45 mouse cellular contexts compared by ENCODE assay signal in genomic region chr4:96236559-96236958, GRCm38 (mm10). TPM values are rescaled to one million over a fixed set of nuclear protein-coding genes. Genes with fewer than 3 reads are reported as not detected.
"Had no signal": no experiment of that assay in that cellular context is flagged by ENCODE, and none has a peak within 500 bp of the region (broad histone marks: within the 10 kb centered on the region; RNA-seq: fewer than 3 reads in every experiment).

TSS of gene Cyp2j7 (minus strand) at chr4:96236659.

- H3K4me2 ChIP-seq: limb, embryonic 12.5 days; limb, embryonic 13.5 days; limb, embryonic 15.5 days; liver, embryonic 11.5 days; liver, embryonic 12.5 days; liver, embryonic 13.5 days; liver, embryonic 15.5 days; lung, embryonic 14.5 days; lung, embryonic 15.5 days; midbrain, embryonic 11.5 days; midbrain, embryonic 12.5 days; midbrain, embryonic 13.5 days; midbrain, embryonic 15.5 days; neural tube, embryonic 12.5 days had no signal

- DNase-seq: left cerebral cortex, postnatal 4 days; liver; liver, embryonic 13.5 days; liver, postnatal 0 days; lung, adult 18-20 months; lung, adult 2 months; lung, embryonic 14.5 days; lung, postnatal 10 days; lung, postnatal 14 days; lung, postnatal 36 days; lung, postnatal 4 days; midbrain, embryonic 14.5 days had no signal

- H3K9ac ChIP-seq: limb, embryonic 12.5 days; limb, embryonic 13.5 days; limb, embryonic 15.5 days; liver, embryonic 12.5 days; liver, embryonic 13.5 days; liver, embryonic 14.5 days; liver, embryonic 15.5 days; liver, postnatal 0 days; lung, embryonic 14.5 days; lung, embryonic 15.5 days; midbrain, embryonic 12.5 days; midbrain, embryonic 13.5 days; midbrain, embryonic 15.5 days; neural tube, embryonic 12.5 days had no signal

- H3K36me3 ChIP-seq: limb, embryonic 12.5 days; limb, embryonic 13.5 days; limb, embryonic 15.5 days; liver, embryonic 12.5 days; liver, embryonic 13.5 days; liver, embryonic 15.5 days; lung, embryonic 15.5 days; midbrain, embryonic 10.5 days; midbrain, embryonic 12.5 days; midbrain, embryonic 13.5 days; midbrain, embryonic 15.5 days; neural tube, embryonic 12.5 days had no signal

- H3K4me3 ChIP-seq: left cerebral cortex, adult 2 months; limb, embryonic 12.5 days; limb, embryonic 13.5 days; limb, embryonic 15.5 days; liver, embryonic 12.5 days; liver, embryonic 13.5 days; liver, embryonic 15.5 days; lung, embryonic 15.5 days; midbrain, embryonic 10.5 days; midbrain, embryonic 12.5 days; midbrain, embryonic 13.5 days; midbrain, embryonic 15.5 days; myocyte; neural tube, embryonic 12.5 days had no signal

- H3K27me3 ChIP-seq: limb, embryonic 12.5 days; limb, embryonic 13.5 days; limb, embryonic 15.5 days; liver, embryonic 12.5 days; liver, embryonic 13.5 days; liver, embryonic 15.5 days; lung, embryonic 15.5 days; midbrain, embryonic 12.5 days; midbrain, embryonic 13.5 days; midbrain, embryonic 15.5 days; neural tube, embryonic 12.5 days had no signal

- H3K9me3 ChIP-seq: limb, embryonic 12.5 days; limb, embryonic 13.5 days; limb, embryonic 15.5 days; liver, embryonic 12.5 days; liver, embryonic 13.5 days; liver, embryonic 15.5 days; lung, embryonic 15.5 days; midbrain, embryonic 10.5 days; midbrain, embryonic 12.5 days; midbrain, embryonic 13.5 days; midbrain, embryonic 15.5 days; neural tube, embryonic 12.5 days had no signal

- ATAC-seq: liver, embryonic 12.5 days; liver, postnatal 0 days; lung, postnatal 0 days; midbrain, embryonic 13.5 days; midbrain, embryonic 15.5 days; midbrain, embryonic 16.5 days had no signal

- H3K4me1 ChIP-seq: limb, embryonic 12.5 days; limb, embryonic 13.5 days; limb, embryonic 15.5 days; liver, embryonic 12.5 days; liver, embryonic 13.5 days; liver, embryonic 15.5 days; lung, embryonic 15.5 days; midbrain, embryonic 10.5 days; midbrain, embryonic 12.5 days; midbrain, embryonic 13.5 days; midbrain, embryonic 15.5 days; neural tube, embryonic 12.5 days had no signal

- H3K27ac ChIP-seq: left cerebral cortex, adult 2 months; limb, embryonic 12.5 days; limb, embryonic 13.5 days; limb, embryonic 15.5 days; liver, embryonic 12.5 days; liver, embryonic 13.5 days; liver, embryonic 14.5 days; liver, embryonic 15.5 days; lung, embryonic 15.5 days; macrophage; midbrain, embryonic 10.5 days; midbrain, embryonic 12.5 days; midbrain, embryonic 13.5 days; midbrain, embryonic 15.5 days; neural tube, embryonic 12.5 days had no signal

RNA-seq across cellular contexts. Expression of gene Cyp2j7, which starts in this region (rescaled TPM):
- total RNA-seq: left cerebral cortex, adult 18-20 months; left cerebral cortex, adult 2 months; left cerebral cortex, postnatal 10 days; left cerebral cortex, postnatal 14 days; left cerebral cortex, postnatal 25 days; left cerebral cortex, postnatal 36 days; left cerebral cortex, postnatal 4 days; liver, adult 2 months; megakaryocyte progenitor cell, adult 5-6 weeks; megakaryocyte-erythroid progenitor cell, adult 5-6 weeks; midbrain, postnatal 0 days; monocyte, adult 5-6 weeks had no signal
- polyA plus RNA-seq: limb, embryonic 12.5 days; limb, embryonic 13.5 days; limb, embryonic 14.5 days; limb, embryonic 15.5 days; liver, adult 2 months; liver, embryonic 11.5 days; liver, embryonic 12.5 days; liver, embryonic 13.5 days; liver, embryonic 14.5 days; liver, embryonic 15.5 days; liver, embryonic 16.5 days; liver, postnatal 0 days; lung, adult 2 months; lung, embryonic 14.5 days; lung, embryonic 15.5 days; lung, embryonic 16.5 days; lung, postnatal 0 days; macrophage; midbrain, embryonic 10.5 days; midbrain, embryonic 11.5 days; midbrain, embryonic 12.5 days; midbrain, embryonic 13.5 days; midbrain, embryonic 14.5 days; midbrain, embryonic 15.5 days; midbrain, embryonic 16.5 days; midbrain, postnatal 0 days; myocyte; neural tube, embryonic 11.5 days; neural tube, embryonic 12.5 days had no signal
